Mouse (Mus musculus) adrenal gland, postnatal 4 days (tissue): ENCODE results near the gene Odf3b. TPM values are rescaled to one million over a fixed set of nuclear protein-coding genes. Genes with fewer than 3 reads are reported as not detected.

Experiments
- DNase-seq, 2 experiments: peaks; one replicate each; pipeline ENCODE4 v3.0.0; 2021 to 2022; ENCODE audit warnings: low spot score in 2 of 2, mixed read lengths in 2 of 2
- total RNA-seq, 2 experiments: library from RNA; stranded (reverse); gene quantifications; 2 replicates each; pipeline ENCODE4 v1.2.3; 2021

The Odf3b gene
- total RNA-seq, 2 experiments from 2014 or later: 0.34 to 1.5 TPM

GRCm38 (mm10) chr15:89376040-89376439, 3.0 kb downstream of the Odf3b start:
- no peak for DNase-seq

GRCm38 (mm10) chr15:89374801-89375534, 4.1 kb downstream of the Odf3b start:
- no peak for DNase-seq

- no peak for DNase-seq
These were observed 4.7 kb downstream of the Odf3b start for GRCm38 (mm10) chr15:89374340-89374739.

- DNase-seq: peak; percentile 86 to 90
These were observed 5.3 kb downstream of the Odf3b start, which contains the start of gene Sco2 for GRCm38 (mm10) chr15:89373762-89374248. TSS of gene Sco2 (minus strand) at chr15:89373846.

- peak; percentile 71 to 75 for DNase-seq
These were observed 5.9 kb downstream of the Odf3b start for GRCm38 (mm10) chr15:89373027-89373761.

GRCm38 (mm10) chr15:89372536-89372935, 6.5 kb downstream of the Odf3b start:
- no peak for DNase-seq

- no peak for DNase-seq
These were observed 7.0 kb downstream of the Odf3b start for GRCm38 (mm10) chr15:89372068-89372467.

- no peak for DNase-seq
These were observed 13.9 kb downstream of the Odf3b start for GRCm38 (mm10) chr15:89365141-89365551.

- DNase-seq: no peak
These were observed 16.0 kb downstream of the Odf3b start for GRCm38 (mm10) chr15:89363051-89363450.

- DNase-seq: no peak
These were observed 20.3 kb downstream of the Odf3b start for GRCm38 (mm10) chr15:89358784-89359183.

GRCm38 (mm10) chr15:89356372-89356771, 22.7 kb downstream of the Odf3b start:
- peak; percentile 46 to 69 for DNase-seq

GRCm38 (mm10) chr15:89355241-89356187, 23.6 kb downstream of the Odf3b start, which contains the start of the genes Lmf2 and Ncaph2:
TSS of gene Lmf2 (minus strand) at chr15:89355659.
TSS of gene Ncaph2 (plus strand) at chr15:89355719.
- DNase-seq: peak; percentile 89 to 95

- DNase-seq: no peak
These were observed 24.6 kb downstream of the Odf3b start for GRCm38 (mm10) chr15:89354455-89354854.

GRCm38 (mm10) chr15:89353837-89354236, 25.2 kb downstream of the Odf3b start:
- no peak for DNase-seq

GRCm38 (mm10) chr15:89352795-89353194, 26.3 kb downstream of the Odf3b start:
- no peak for DNase-seq

GRCm38 (mm10) chr15:89352054-89352453, 27.0 kb downstream of the Odf3b start:
- DNase-seq: no peak

- DNase-seq: no peak
These were observed 27.8 kb downstream of the Odf3b start for GRCm38 (mm10) chr15:89351302-89351701.

- DNase-seq: no peak
These were observed 28.6 kb downstream of the Odf3b start for GRCm38 (mm10) chr15:89350447-89350846.

- DNase-seq: no peak
These were observed 35.8 kb downstream of the Odf3b start for GRCm38 (mm10) chr15:89343325-89343724.

- no peak for DNase-seq
These were observed 37.4 kb downstream of the Odf3b start for GRCm38 (mm10) chr15:89341678-89342077.

- no peak for DNase-seq
These were observed 38.9 kb downstream of the Odf3b start for GRCm38 (mm10) chr15:89340136-89340535.
